Mouse (Mus musculus) neural tube, embryonic 12.5 days (tissue): Measurements from ENCODE around the gene Comtd1. TPM values are rescaled to one million over a fixed set of nuclear protein-coding genes. Genes with fewer than 3 reads are reported as not detected.

Experiments
- ATAC-seq: fragments of 200-750 bp; cut with Nextera tagmentation; 2 replicates; pipeline ENCODE4 v1.8.0; 2017; ENCODE audit warnings: low read depth, mild to moderate bottlenecking, moderate TSS enrichment, moderate library complexity; ENCODE audit not compliant: low FRiP score
- H3K27ac ChIP-seq: fragments of 300-500 bp; sonication (generic); 2 replicates; pipeline ENCODE4 v1.5.1; 2016
- H3K27me3 ChIP-seq: fragments of 300-500 bp; sonication (generic); replicated peaks from 2 replicates; pipeline ENCODE4 v1.6.1; 2016; ENCODE audit warnings: mild to moderate bottlenecking
- H3K36me3 ChIP-seq: fragments of 300-500 bp; sonication (generic); 2 replicates; pipeline ENCODE4 v1.6.1; 2016; ENCODE audit warnings: mild to moderate bottlenecking
- H3K4me1 ChIP-seq: fragments of 300-500 bp; sonication (generic); 2 replicates; pipeline ENCODE4 v1.6.1; 2016
- H3K4me2 ChIP-seq: fragments of 300-500 bp; sonication (generic); replicated peaks from 2 replicates; pipeline ENCODE4 v1.6.1; 2016; ENCODE audit warnings: mild to moderate bottlenecking
- H3K4me3 ChIP-seq: fragments of 300-500 bp; sonication (generic); 2 replicates; pipeline ENCODE4 v1.5.1; 2016
- H3K9ac ChIP-seq: fragments of 300-500 bp; sonication (generic); 2 replicates; pipeline ENCODE4 v1.6.1; 2016; ENCODE audit warnings: mild to moderate bottlenecking
- H3K9me3 ChIP-seq: fragments of 300-500 bp; sonication (generic); 2 replicates; pipeline ENCODE4 v1.6.1; 2016; ENCODE audit warnings: mild to moderate bottlenecking
- WGBS: fragments of 180-500 bp; shearing (Covaris S2); methylation state at CpG from one replicate; pipeline ENCODE4 v1.1.7; 2016; 5-methylcytosine and 5-hydroxymethylcytosine counted together
- polyA plus RNA-seq: library from polyadenylated mRNA; unstranded; fragments of >200 nt; fragmentation: Nextera tagmentation; extraction: Ambion mirVana; gene quantifications from 2 replicates; pipeline ENCODE4 v1.2.1, GENCODE M21; 2016

The Comtd1 gene
- polyA plus RNA-seq, 1 experiment from 2014 or later = 19.6 TPM

GRCm38 (mm10) chr14:21811744-21812393 lies 36.9 kb downstream of the Comtd1 start:
- Histone ChIP-seq H3K4me2 (no peak overlapping the region), H3K27me3 (no peaks in the 10 kb centered on the region), H3K4me3 (no peak overlapping the region), H3K9ac (no peak overlapping the region), H3K36me3 (no peaks in the 10 kb centered on the region), H3K9me3 (no peaks in the 10 kb centered on the region), H3K27ac (no peak overlapping the region), H3K4me1 (no peaks in the 10 kb centered on the region)
- whole genome bisulfite sequencing = 90% methylated on average over 10 of the region's 10 CpGs
- ATAC-seq = no peak

GRCm38 (mm10) chr14:21811301-21811700 lies 37.5 kb downstream of the Comtd1 start:
- H3K9me3 ChIP-seq = no peaks in the 10 kb centered on the region
- WGBS = 89% methylated on average over 4 of the region's 4 CpGs
- H3K27me3 ChIP-seq = no peaks in the 10 kb centered on the region
- no peak for ATAC-seq
- H3K4me1 ChIP-seq = no peaks in the 10 kb centered on the region
- H3K36me3 ChIP-seq = no peaks in the 10 kb centered on the region
- no peak overlapping the region for H3K4me2 ChIP-seq
- no peak overlapping the region for H3K9ac ChIP-seq
- no peak overlapping the region for H3K27ac ChIP-seq
- no peak overlapping the region for H3K4me3 ChIP-seq

- Histone ChIP-seq H3K27ac (no peak overlapping the region), H3K36me3 (no peaks in the 10 kb centered on the region), H3K9me3 (no peaks in the 10 kb centered on the region), H3K4me2 (no peak overlapping the region), H3K27me3 (no peaks in the 10 kb centered on the region), H3K4me3 (no peak overlapping the region), H3K9ac (no peak overlapping the region), H3K4me1 (no peaks in the 10 kb centered on the region)
- no peak for ATAC-seq
- WGBS = 89% methylated on average over 2 of the region's 2 CpGs
Observed at GRCm38 (mm10) chr14:21809418-21809817, 39.4 kb downstream of the Comtd1 start.

GRCm38 (mm10) chr14:21808208-21808922 lies 40.4 kb downstream of the Comtd1 start:
- H3K27me3 ChIP-seq = no peaks in the 10 kb centered on the region
- 91% methylated on average over 8 of the region's 8 CpGs for WGBS
- H3K36me3 ChIP-seq = no peaks in the 10 kb centered on the region
- H3K9me3 ChIP-seq = no peaks in the 10 kb centered on the region
- H3K27ac ChIP-seq = no peak overlapping the region
- no peak for ATAC-seq
- no peak overlapping the region for H3K9ac ChIP-seq
- no peak overlapping the region for H3K4me2 ChIP-seq
- H3K4me3 ChIP-seq = no peak overlapping the region
- H3K4me1 ChIP-seq = no peaks in the 10 kb centered on the region

GRCm38 (mm10) chr14:21806631-21807160 lies 42.1 kb downstream of the Comtd1 start:
- no peak overlapping the region for H3K4me2 ChIP-seq
- no peak overlapping the region for H3K4me3 ChIP-seq
- WGBS = 85% methylated on average over 3 of the region's 3 CpGs
- ATAC-seq = no peak
- peaks cover 3% of the 10 kb centered on the region; the same call in 1 of the 2 replicates for H3K36me3 ChIP-seq
- H3K9me3 ChIP-seq = no peaks in the 10 kb centered on the region
- H3K9ac ChIP-seq = no peak overlapping the region
- H3K4me1 ChIP-seq = no peaks in the 10 kb centered on the region
- no peaks in the 10 kb centered on the region for H3K27me3 ChIP-seq
- no peak overlapping the region for H3K27ac ChIP-seq

GRCm38 (mm10) chr14:21806203-21806602 lies 42.6 kb downstream of the Comtd1 start:
- Histone ChIP-seq H3K4me3 (no peak overlapping the region), H3K27ac (no peak overlapping the region), H3K4me1 (no peaks in the 10 kb centered on the region), H3K9me3 (no peaks in the 10 kb centered on the region), H3K36me3 (peaks cover 3% of the 10 kb centered on the region; the same call in 1 of the 2 replicates), H3K9ac (no peak overlapping the region), H3K4me2 (no peak overlapping the region), H3K27me3 (no peaks in the 10 kb centered on the region)
- 83% methylated on average over 2 of the region's 2 CpGs for WGBS
- ATAC-seq = no peak

GRCm38 (mm10) chr14:21802543-21803206 lies 46.1 kb downstream of the Comtd1 start:
- no peaks in the 10 kb centered on the region for H3K9me3 ChIP-seq
- H3K9ac ChIP-seq = no peak overlapping the region
- no peak overlapping the region for H3K4me2 ChIP-seq
- H3K4me1 ChIP-seq = no peaks in the 10 kb centered on the region
- no peak for ATAC-seq
- no peaks in the 10 kb centered on the region for H3K27me3 ChIP-seq
- peaks cover 3% of the 10 kb centered on the region; the same call in 1 of the 2 replicates for H3K36me3 ChIP-seq
- H3K27ac ChIP-seq = no peak overlapping the region
- WGBS = 95% methylated on average over 6 of the region's 6 CpGs
- H3K4me3 ChIP-seq = no peak overlapping the region

GRCm38 (mm10) chr14:21801624-21802023 lies 47.2 kb downstream of the Comtd1 start:
- WGBS = 90% methylated on average over 7 of the region's 7 CpGs
- Histone ChIP-seq H3K27ac (no peak overlapping the region), H3K27me3 (no peaks in the 10 kb centered on the region), H3K9ac (no peak overlapping the region), H3K4me1 (no peaks in the 10 kb centered on the region), H3K4me3 (no peak overlapping the region), H3K9me3 (no peaks in the 10 kb centered on the region), H3K4me2 (no peak overlapping the region), H3K36me3 (peaks cover 3% of the 10 kb centered on the region; the same call in 1 of the 2 replicates)
- no peak for ATAC-seq

- 97% methylated on average over 4 of the region's 4 CpGs for WGBS
- Histone ChIP-seq H3K9ac (no peak overlapping the region), H3K4me3 (no peak overlapping the region), H3K36me3 (peaks cover 3% of the 10 kb centered on the region; the same call in 1 of the 2 replicates), H3K9me3 (no peaks in the 10 kb centered on the region), H3K4me1 (no peaks in the 10 kb centered on the region), H3K4me2 (no peak overlapping the region), H3K27me3 (no peaks in the 10 kb centered on the region), H3K27ac (no peak overlapping the region)
- ATAC-seq = no peak
Observed at GRCm38 (mm10) chr14:21800641-21801040, 48.1 kb downstream of the Comtd1 start.

Other genes with a start within 250 kb of the Comtd1 start
- not detected in 2 replicates for gene Dupd1, start 134.4 kb downstream of the Comtd1 start, polyA plus RNA-seq
- 14.6 and 15.2 TPM in 2 replicates for gene Samd8, start 98.4 kb downstream of the Comtd1 start, polyA plus RNA-seq
- 0.30 TPM in 1 of 2 replicates, not detected in the other for gene Dusp13, start 97.8 kb downstream of the Comtd1 start, polyA plus RNA-seq
- gene Vdac2, start 23.7 kb downstream of the Comtd1 start, polyA plus RNA-seq = 258 and 269 TPM in 2 replicates
- gene Zfp503, start 140.6 kb upstream of the Comtd1 start, polyA plus RNA-seq = 44.1 and 44.4 TPM in 2 replicates
- gene Lrmda, start 170.7 kb upstream of the Comtd1 start, polyA plus RNA-seq = 0.33 and 0.40 TPM in 2 replicates